Mouse (Mus musculus) layer of hippocampus, postnatal 10 days (tissue): ENCODE results near the gene Polr2g. TPM values are rescaled to one million over a fixed set of nuclear protein-coding genes. Genes with fewer than 3 reads are reported as not detected.
A peak's percentile ranks its signal among the peaks of the same experiment; 100 is the strongest.
"Not testable (repeated sequence)": the region's sequence is repeated elsewhere in the genome, so short reads cannot be mapped to it uniquely, and the experiment has no call there.

Experiments used
- DNase-seq, 2 experiments: peaks; one replicate each; pipeline ENCODE4 v3.0.0; 2021; ENCODE audit warnings: low spot score in 2 of 2
- long read RNA-seq: library from polyadenylated mRNA; stranded (forward); transcript quantifications from one replicate; pipeline ENCODE4 v2.0.0, GENCODE M21; 2023
- total RNA-seq, 2 experiments: library from RNA; stranded (reverse); gene quantifications; 2 replicates each; pipeline ENCODE4 v1.2.3; 2021

Polr2g gene
- total RNA-seq = 100 to 1,000 TPM; 107 to 109 TPM
- long read RNA-seq, transcript Polr2g-202 (7 exons, 833 nt) = minor isoform, 20 of 136 reads
- long read RNA-seq, transcript Polr2g-201 (8 exons, 890 nt) = major isoform, 90 of 136 reads
- long read RNA-seq, partial matches to known transcripts = 22 of 136 reads
- long read RNA-seq, other reads (novel, unspliced or antisense) = 4 of 136 reads

DNA sequence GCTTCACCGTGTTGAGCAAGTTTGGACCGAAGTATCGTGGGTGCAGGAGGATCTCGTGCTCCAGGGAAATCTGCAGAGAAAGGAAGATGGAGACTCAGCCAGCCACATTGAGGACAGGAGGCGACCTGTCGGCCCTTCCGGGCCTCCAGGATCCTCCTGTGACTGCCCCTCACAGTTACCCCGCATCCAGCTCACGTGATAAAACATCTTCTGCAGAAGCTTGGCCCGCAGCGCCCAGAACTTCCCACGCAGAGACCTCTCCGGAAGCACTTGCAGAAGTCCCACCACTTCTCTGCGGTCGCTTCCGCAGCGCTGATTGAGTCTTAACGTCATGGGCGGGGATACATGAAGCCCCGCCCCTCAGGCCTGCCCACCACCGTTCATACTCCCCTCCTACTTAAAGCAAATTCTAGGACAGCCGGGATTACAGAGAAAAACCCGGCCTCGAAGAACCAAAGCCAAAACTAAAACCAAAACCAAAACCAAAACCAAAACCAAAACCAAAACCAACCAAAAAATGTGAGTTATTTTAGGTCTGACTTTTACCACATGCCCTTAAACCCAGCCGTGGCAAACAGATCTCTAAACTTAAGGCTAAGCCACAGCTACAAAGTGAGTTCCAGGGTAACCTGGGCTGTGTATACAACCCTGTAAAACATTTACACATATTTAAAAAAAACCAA, at the start of gene Polr2g:
Gene Polr2g (minus strand): TSS at position 314 of the 683 bp plus-strand sequence.
- peak; percentile 81 to 87 for DNase-seq

DNA sequence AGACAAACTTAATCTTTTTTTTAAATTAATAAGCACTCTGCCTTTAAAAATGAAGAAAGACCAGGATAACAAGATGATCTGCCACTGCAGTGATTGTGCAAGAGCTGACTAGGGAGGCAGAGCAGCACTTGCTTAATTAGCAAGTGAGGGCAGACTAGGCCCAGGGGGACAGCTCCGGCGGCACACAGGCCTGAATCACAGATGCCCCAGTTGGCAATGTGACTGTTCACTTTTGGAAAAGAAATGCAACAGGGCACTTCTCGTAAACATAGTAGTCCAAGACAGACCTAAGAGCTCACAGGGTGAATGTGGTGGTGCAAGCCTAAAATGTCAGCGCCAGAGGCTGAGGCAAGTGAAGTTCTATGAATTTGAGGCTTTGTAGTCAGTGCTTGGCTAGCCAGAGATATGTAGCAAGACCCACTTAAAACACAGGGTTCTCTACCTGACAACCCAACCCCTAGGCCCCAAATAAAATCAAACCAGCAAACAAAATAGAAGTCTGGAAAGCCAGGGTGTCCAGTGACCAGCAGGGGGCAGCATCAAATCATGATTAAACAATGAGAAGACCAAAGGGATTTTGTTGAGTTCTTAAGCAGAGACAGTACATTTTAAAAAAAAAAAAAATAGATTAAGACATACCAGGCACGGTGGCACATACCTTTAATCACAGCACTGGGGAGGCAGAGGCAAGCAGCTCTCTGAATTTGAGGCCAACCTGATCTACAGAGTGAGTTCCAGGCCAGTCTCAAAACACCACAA, 46.2 kb upstream of the Polr2g start:
- DNase-seq = peak; percentile 83 to 86

DNA sequence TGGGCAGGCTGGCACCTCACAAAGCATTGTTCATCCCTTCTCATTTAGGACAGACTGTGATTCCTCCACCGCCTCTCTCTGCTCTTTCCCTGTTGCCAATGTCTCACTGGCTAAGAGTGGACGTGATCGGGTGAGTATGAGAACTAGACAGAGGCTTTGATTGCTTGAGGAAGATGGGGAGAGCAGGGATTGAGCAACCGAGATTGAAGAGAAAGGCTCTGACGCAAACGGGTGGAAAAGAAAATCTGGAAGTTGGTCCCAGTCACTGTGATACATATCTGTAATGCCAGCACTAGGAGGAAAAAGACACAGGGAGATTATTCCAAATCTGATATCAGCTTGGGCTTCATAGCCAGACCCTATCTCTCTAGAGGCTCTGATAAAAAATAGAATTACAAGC, 44.6 kb upstream of the Polr2g start:
- no peak for DNase-seq

DNA sequence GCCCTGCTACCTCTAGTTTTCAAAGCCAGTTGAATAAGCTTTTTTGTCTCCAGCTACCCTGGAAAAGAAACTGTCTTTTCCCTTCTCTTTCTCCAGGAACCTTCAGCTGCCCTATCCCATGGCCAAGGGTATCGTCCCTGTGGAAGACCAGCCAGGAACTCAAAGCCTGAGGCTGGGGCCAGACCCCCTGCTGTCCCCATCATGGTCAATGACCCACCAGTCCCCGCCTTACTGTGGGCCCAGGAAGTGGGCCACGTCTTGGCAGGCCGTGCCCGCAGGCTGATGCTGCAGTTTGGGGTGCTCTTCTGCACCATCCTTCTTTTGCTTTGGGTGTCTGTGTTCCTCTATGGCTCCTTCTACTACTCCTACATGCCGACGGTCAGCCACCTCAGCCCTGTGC, 42.6 kb upstream of the Polr2g start:
- DNase-seq = no peak

DNA sequence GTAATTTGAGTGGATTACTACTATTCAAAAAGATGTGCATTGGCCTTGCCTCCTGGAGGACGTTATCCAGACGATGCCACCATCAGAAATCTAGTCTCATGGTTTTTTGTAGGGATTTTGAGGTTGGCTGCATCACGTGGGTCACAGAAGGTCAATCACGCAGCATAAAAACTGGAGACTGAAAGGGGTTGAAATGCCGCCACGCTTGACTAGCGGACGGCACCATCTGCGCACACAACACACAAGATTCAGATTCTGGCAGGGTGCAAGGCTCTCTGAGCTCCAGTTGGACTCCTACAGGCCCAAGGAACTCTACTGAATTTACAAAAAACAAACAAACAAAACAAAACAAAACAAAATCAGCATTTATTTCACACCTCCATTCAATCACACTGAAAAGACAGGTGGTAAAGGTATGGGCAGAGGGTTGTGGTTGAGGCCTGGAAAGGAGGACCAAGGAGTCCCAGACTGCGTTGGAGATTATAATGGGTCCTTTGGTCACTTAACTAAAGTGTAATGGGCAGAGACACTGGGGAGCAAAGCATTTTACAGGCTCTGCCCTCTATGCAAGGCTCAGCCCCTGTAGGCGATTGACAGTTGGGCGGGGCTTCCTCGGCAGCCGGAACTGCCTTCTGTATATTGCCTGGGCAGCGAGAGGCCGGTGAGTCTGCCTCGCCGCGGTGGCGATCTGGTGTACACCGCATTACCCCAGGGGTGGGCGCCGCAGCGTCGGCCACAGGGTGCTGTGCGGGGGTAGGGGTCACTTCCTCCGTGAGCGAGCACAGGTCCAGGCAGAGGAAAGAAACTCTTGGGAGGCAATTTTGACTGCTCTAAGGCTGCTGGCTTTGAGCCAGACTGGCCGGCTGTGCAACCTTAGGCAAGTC, 41.8 kb upstream of the Polr2g start:
- DNase-seq = peak; percentile 71 to 75

DNA sequence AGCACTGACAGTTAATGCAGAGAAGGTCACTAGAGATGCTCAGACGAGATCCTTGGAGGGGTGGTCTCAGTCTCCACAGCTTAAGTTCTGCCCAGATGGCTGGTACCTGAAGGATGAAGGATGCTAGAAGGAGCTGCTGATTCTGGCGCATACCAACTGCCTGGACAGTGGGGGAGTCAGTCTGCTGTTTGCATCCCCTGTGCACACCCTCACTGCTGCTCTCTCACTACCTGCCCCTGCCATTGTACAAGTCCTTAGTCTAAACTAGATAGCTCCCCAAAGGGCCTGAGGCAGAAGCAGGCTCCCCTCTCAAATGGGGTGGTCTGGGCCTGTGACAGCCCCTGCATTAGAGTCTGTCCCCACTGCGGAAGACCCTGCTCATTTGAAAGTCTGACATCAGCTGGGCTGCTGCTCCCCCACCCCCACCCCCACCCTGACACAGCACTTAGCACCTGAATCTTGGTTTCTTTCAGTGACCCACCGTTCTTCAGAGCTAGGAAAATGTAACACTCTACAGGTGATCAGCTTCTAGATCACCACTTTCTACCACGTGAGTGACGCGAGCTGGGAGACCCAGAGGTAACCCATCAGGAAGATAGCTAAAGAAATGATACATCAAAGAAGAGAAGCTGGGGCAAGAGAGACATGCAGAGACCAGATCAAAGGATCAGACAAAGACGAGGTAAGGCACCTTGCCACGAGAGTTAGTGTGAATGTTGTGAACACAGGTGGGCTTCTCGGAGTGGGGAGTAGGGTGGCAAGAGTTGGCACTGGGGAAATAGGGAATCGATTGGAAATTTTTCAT, 40.9 kb upstream of the Polr2g start, which contains the start of gene Gng3:
Gene Gng3 (minus strand): TSS at position 92 of the 805 bp plus-strand sequence.
- peak; percentile 70 to 78 for DNase-seq

DNA sequence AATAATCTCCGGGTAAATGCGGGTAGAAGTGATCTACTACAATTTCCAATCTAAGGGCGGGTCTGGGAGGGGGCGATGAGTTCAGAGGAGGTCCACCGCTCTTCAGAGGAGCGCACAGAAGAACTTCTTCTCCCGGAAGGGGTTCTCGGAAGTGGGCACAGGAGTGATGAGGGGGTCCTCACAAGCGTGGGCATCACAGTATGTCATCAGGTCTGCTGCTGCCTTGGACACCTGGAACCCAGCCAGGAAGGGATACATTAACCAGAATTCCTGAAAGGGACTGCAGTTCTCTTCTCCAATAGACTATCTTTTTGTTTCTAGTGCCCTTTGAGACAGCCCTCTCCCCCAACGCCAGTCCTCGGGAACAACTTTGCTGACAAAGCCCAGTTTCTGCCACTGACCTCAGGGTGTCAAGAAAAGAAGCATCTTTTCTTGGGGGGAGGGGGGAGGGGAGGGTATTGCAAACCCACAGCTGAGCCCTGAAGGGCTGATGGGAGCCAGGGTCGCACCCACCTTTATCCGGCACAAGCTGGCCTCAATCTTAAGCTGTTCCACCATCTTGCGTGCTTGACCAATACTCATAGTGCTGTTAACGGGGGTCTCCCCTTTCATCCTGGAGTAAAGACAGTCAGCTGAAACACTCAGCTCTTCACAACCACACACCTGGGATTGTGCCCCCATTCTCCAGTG, 39.8 kb upstream of the Polr2g start:
- DNase-seq = peak in 1 of 2 experiments; percentile 72

DNA sequence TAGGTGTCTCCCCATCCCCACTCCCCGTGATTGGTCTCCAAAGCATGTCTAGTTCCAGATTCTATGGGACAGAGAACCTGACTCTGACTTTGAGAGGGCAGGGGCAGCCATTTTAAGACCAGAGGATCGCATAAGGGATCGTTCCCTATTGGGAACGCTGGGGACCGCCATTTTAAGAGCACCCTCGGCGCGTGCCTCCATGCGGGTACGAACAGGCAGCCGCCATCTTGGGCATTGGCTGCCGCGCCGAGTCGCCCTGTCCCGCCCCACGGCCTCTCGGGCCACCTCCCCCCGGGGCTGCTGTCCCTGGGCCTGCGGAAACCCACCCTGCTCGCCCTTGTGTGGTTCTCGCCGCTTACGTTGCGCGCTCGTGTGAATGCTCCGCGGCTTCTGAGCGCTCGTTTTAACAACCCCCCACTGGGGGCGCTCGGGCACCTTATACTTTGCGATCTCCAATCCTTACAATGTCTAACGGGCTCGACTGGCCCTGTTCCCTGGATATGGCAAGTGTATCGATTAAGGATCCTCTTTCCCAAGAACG, 38.9 kb upstream of the Polr2g start, which contains the start of gene Bscl2:
Gene Bscl2 (plus strand): TSS at position 217 of the 541 bp plus-strand sequence.
- peak; percentile 90 to 92 for DNase-seq

DNA sequence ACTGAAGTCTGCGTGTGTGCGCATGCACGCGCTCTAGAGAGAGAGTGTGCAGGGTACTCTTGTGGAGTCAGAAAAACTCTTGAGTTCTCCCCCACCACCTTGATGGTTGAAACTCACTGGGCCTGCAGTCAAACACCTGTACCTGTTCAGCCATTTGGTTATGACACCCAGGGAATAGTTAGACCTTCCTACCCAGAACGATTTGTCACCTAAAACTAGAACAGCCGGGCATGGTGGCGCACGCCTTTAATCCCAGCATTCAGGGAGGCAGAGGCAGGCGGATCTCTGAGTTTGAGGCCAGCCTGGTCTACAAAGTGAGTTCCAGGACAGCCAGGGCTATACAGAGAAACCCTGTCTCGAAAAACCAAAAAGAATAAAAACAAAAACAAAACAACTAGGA, 38.0 kb upstream of the Polr2g start:
- not testable (repeated sequence) for DNase-seq

DNA sequence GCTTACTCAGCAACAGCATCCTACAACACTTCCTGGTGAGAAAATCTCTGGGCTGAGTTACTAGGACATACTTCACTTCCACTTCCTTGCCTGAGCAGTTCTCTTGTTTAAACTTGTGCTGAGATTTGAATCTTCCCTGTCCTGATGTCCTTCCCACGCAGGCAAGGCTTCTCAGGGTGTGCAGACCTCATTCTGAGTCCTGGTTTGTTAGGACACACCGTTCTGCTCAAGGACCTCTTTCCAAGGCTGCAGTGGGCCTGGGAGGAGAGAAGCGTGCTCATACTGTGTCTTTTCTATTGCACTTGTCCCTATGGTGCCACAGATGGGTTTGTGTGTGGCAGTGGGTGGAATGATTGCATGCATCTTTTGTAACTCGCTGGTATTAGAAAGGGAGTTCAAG, 34.6 kb upstream of the Polr2g start:
- DNase-seq = no peak

DNA sequence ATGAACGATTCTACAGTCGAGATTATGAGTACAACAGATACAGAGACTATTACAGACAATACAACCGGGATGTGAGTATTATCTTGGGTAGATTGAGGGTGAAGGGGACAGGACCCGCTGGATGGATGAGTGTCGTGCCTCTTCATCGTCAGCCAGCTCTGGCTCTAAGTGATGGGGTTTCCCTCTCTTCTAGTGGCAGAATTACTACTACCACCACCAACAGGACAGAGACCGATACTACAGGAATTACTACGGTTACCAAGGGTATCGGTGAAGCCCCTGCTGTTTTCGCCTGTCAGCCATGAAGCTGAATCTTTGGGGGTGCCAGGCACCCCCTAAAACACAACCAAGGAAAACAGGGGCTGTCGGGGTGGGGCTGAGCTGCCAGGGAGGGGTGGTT, 32.9 kb upstream of the Polr2g start:
- no peak for DNase-seq

DNA sequence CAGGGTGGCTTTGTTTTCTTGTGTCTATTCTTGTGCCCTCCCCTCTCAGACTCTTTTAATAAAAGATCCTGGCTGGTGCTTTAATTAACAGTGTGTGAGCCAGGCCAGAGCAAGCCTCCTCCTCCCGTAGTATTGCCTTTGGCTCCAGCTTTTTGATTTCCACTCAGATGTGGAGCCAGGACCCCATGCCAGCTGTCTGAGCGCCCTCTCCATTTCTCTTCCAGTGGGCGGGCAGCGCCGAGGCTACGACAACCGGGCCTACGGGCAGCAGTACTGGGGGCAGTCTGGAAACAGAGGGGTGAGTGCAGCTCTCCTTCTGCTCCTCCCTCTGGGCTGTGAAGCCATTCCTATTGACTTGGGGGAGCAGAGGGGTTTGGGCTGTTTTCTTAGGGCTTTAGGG, 32.3 kb upstream of the Polr2g start:
- peak; percentile 67 to 68 for DNase-seq

DNA sequence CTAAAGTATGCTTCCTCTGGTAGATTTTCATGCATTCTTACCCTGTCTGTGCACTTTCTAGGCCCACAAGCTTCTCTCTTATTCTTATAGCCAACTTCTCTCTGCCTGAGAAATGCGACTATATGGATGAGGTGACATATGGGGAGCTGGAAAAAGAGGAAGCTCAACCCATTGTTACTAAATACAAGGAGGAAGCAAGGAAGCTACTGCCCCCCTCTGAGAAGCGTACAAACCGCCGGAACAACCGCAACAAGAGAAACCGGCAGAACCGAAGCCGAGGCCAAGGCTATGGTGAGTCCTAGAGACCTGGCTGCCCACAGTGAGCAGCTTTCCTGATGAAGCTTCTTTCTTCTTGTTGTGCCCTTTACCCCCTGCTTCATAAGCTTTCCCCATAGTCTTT, 31.3 kb upstream of the Polr2g start, which contains the start of gene AC129217.1:
Gene AC129217.1 (plus strand): TSS at position 114 of the 400 bp plus-strand sequence.
- DNase-seq = no peak

DNA sequence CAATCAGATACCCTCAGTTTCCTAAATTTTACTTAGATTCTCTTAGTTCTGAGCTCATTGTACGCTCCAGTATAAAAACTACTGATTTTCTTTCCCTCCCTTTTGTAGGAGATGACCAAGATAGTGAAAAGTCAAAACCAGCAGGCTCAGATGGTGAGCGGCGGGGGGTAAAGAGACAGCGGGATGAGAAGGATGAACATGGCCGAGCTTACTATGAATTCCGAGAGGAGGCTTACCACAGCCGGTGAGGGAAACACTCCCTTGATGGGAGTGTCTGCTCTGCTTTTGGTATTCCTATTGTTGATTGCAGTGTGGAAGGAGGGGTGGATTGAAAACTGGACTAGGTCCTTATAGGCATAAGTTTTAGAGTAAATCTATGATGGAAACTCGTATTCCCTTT, 24.3 kb upstream of the Polr2g start:
- no peak for DNase-seq

DNA sequence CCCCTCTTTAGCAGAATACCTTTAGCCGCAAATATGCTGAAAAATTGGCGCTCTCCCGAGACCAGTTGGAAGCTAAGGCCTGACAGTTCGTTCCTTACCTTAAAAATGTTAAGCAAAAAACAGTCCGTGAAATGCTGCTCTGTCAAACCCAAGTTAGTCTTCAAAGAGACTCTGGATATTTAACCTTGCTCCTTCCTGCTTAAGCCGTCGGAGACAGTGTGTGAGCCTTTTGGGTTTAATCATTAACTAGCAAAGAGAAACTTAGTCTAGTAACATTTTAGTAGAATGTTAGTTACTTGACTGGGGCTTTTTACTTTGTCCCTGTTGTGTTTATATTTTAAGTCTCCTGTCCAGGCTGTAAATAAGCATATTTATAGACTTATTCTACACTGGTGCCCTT, 22.8 kb upstream of the Polr2g start:
- no peak for DNase-seq

DNA sequence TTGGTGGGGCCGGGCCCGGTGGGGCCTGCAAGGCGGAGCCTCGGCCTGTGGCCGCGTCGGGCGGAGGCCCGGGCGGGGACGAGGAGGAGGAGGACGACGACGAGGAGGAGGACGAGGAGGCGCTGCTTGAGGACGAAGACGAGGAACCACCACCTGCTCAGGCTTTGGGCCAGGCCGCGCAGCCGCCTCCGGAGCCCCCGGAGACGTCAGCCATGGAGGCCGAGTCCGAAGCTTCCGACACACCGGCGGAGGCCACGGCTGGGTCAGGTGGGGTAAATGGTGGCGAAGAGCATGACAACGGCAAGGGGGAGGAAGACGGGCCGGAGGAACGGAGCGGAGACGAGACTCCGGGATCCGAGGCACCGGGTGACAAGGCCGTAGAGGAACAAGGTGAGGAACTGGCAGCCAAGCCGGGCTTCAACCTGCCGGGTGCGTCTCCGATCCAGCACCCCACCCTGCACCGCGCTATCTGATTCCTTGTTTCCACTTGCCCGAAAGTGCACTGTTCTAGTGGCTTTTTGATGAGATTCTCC, 22.1 kb upstream of the Polr2g start:
- no peak for DNase-seq

DNA sequence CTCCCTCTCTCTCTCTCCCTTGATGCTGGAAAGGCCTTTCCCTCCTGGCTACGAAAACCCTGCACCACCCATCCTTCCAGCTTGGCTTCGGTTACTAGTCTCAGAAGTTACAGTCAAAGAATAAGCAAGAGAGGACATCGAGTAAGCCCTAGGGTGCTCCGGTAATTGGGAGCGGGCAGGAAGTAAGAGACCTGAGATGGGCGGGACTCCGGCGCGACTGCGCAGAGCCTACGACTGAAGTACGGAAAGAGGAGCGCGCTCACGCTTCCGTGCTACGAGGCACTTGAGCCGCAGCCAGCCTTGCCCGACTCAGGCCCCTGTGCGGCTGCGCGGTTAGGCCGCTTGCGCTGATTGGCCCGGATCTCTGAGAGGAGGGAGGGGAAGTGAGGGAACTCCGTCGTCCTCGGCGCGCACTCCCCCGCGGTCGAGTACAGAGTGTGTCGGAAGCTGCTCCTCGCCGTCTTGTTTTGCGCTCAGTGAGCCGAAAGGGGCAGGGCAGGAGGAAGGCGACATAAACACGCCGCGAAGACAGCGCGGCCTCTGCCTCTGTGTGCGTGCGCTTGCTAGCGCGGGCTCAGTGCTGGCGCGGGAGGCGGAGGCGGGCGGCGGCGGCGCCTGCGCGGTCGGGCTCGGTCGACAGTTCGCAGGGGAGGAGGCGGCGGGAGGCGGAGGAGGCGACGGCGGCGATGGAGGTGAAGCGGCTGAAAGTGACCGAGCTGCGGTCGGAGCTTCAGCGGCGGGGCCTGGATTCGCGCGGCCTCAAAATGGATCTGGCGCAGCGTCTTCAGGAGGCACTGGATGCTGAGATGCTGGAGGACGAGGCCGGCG, 21.4 kb upstream of the Polr2g start, which contains the start of gene Hnrnpul2:
Gene Hnrnpul2 (plus strand): TSS at position 415 of the 828 bp plus-strand sequence.
- peak; percentile 98 for DNase-seq
